ENCODE assay signal across 22 mouse cellular contexts in the genomic region with DNA sequence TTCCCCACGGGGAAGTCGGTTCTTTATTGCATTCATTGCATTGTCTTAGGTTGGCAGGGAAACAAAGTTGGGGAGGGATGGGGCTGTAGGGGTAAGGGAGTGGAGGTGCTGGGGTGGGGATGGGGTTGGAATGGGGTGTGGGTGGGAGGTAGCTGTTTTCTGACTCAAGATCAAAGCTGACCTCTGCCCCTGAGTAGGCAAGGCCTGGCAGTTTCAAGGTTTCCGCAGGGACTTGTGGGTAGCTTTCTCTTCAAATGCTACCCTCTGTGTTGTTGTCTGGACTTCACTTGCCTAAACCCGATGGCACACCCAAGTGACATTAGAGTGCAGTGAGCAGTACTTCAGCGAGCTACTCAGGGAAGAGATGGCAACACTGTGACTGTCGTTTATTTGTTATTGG.
"Had no signal": no experiment of that assay in that cellular context is flagged by ENCODE, and none has a peak within 500 bp of the region (broad histone marks: within the 10 kb centered on the region; RNA-seq: fewer than 3 reads in every experiment).

No protein-coding gene starts in this region.

- H3K27ac ChIP-seq: kidney, postnatal 0 days; limb, embryonic 13.5 days; liver, embryonic 14.5 days; neural tube, embryonic 12.5 days; neural tube, embryonic 15.5 days; stomach, postnatal 0 days had no signal

- H3K4me2 ChIP-seq: limb, embryonic 13.5 days; lung, embryonic 14.5 days; midbrain, embryonic 11.5 days; neural tube, embryonic 12.5 days; neural tube, embryonic 15.5 days had no signal

- H3K27me3 ChIP-seq: limb, embryonic 13.5 days; neural tube, embryonic 12.5 days; neural tube, embryonic 15.5 days had no signal

- DNase-seq: kidney, adult 2 months; kidney, postnatal 36 days; left cerebral cortex, postnatal 4 days; liver; liver, postnatal 0 days; lung, embryonic 14.5 days; midbrain, embryonic 14.5 days; right cerebral cortex, adult 18-20 months; right cerebral cortex, postnatal 14 days; right cerebral cortex, postnatal 4 days; thymus, adult 18-20 months; thymus, postnatal 36 days had no signal

- H3K4me1 ChIP-seq: megakaryocyte, embryonic 14.5 days; neural tube, embryonic 12.5 days; neural tube, embryonic 15.5 days had no signal

- ATAC-seq: intestine, postnatal 0 days; liver, postnatal 0 days; lung, postnatal 0 days had no signal

- H3K36me3 ChIP-seq: limb, embryonic 13.5 days; neural tube, embryonic 12.5 days; neural tube, embryonic 15.5 days had no signal

- H3K9ac ChIP-seq: limb, embryonic 13.5 days; liver, embryonic 14.5 days; liver, postnatal 0 days; lung, embryonic 14.5 days; neural tube, embryonic 12.5 days; neural tube, embryonic 15.5 days had no signal

- H3K9me3 ChIP-seq: limb, embryonic 13.5 days; neural tube, embryonic 12.5 days; neural tube, embryonic 15.5 days had no signal

- H3K4me3 ChIP-seq: limb, embryonic 13.5 days; megakaryocyte, embryonic 14.5 days; neural tube, embryonic 12.5 days; neural tube, embryonic 15.5 days had no signal
